Mouse (Mus musculus) stomach, postnatal 0 days (tissue): ENCODE results near the gene Steap4. TPM values are rescaled to one million over a fixed set of nuclear protein-coding genes. Genes with fewer than 3 reads are reported as not detected.

Experiments used
- ATAC-seq: fragments of 200-750 bp; cut with Nextera tagmentation; 2 replicates; pipeline ENCODE4 v1.8.0; 2017; ENCODE audit not compliant: low FRiP score, low TSS enrichment
- DNase-seq: peaks from one replicate; pipeline ENCODE4 v3.0.0-alpha.2; 2016; ENCODE audit warnings: low spot score
- H3K27ac ChIP-seq: fragments of 300-500 bp; sonication (generic); replicated peaks from 2 replicates; pipeline ENCODE4 v1.5.1; 2014; ENCODE audit warnings: mild to moderate bottlenecking, control low read depth
- H3K27me3 ChIP-seq: fragments of 300-500 bp; sonication (generic); 2 replicates; pipeline ENCODE4 v1.6.1; 2014; ENCODE audit warnings: low read length; ENCODE audit not compliant: control insufficient read depth, insufficient read depth
- H3K36me3 ChIP-seq: fragments of 300-500 bp; sonication (generic); 2 replicates; pipeline ENCODE4 v1.6.1; 2014; ENCODE audit warnings: low read length, mixed read lengths; ENCODE audit not compliant: control insufficient read depth, insufficient read depth
- H3K4me1 ChIP-seq: fragments of 300-500 bp; sonication (generic); replicated peaks from 2 replicates; pipeline ENCODE4 v1.6.1; 2014; ENCODE audit warnings: antibody characterized with exemption; ENCODE audit not compliant: control insufficient read depth, insufficient read depth
- H3K4me2 ChIP-seq: fragments of 300-500 bp; sonication (generic); replicated peaks from 2 replicates; pipeline ENCODE4 v1.6.1; 2014; ENCODE audit warnings: low read depth, mild to moderate bottlenecking, control low read depth, moderate library complexity
- H3K4me3 ChIP-seq: fragments of 300-500 bp; sonication (generic); 2 replicates; pipeline ENCODE4 v1.5.1; 2014; ENCODE audit warnings: low read depth, low read length, control low read depth
- H3K9ac ChIP-seq: fragments of 300-500 bp; sonication (generic); 2 replicates; pipeline ENCODE4 v1.6.1; 2014; ENCODE audit warnings: mild to moderate bottlenecking, low read length, control low read depth, mixed read lengths
- H3K9me3 ChIP-seq: fragments of 300-500 bp; sonication (generic); 2 replicates; pipeline ENCODE4 v1.6.1; 2016; ENCODE audit warnings: low read length; ENCODE audit not compliant: control insufficient read depth
- CTCF ChIP-seq: IDR thresholded peaks from 2 replicates; pipeline ENCODE4 v1.5.1; 2016; ENCODE audit warnings: antibody characterized with exemption, low read depth, mild to moderate bottlenecking, moderate library complexity
- EP300 ChIP-seq: optimal IDR thresholded peaks from 2 replicates; pipeline ENCODE3; 2016; ENCODE audit warnings: antibody characterized with exemption
- WGBS: fragments of 180-500 bp; shearing (Covaris S2); extraction: QIAGEN DNeasy Blood & Tissue Kit; methylation state at CpG from one replicate; pipeline ENCODE4 v1.1.7; 2014; 5-methylcytosine and 5-hydroxymethylcytosine counted together
- polyA plus RNA-seq: library from polyadenylated mRNA; unstranded; fragments of >200 nt; fragmentation: Nextera tagmentation; extraction: Ambion mirVana; gene quantifications from 2 replicates; pipeline ENCODE4 v1.2.1, GENCODE M21; 2015

Steap4 gene
- polyA plus RNA-seq = 3.6 and 3.7 TPM in 2 replicates

DNA sequence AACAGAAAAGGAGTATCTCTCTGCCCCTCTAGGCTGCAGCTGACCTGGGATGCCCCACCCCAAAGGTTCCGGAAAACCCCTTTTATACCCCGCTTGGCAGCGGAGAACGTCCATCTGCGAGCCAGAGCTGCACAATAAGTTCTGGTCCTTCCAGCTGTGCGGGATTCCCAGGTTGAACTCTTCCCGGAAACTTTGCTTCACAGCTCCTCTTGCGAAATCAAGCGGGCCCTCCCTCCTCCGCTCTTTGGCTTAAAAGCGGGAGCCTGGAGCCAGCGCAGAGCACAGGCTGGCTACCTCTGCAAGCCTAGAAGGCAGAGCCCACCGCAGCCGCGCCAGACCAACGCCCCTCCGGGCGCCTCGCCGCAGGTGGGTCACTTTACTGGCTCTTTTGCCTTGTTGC, at the start of gene Steap4:
TSS of gene Steap4 (plus strand) at position 282 of the 400 bp plus-strand sequence.
- DNase-seq = peak; percentile 69
- peak within 1 kb of the TSS; percentile 43 for H3K9ac ChIP-seq

DNA sequence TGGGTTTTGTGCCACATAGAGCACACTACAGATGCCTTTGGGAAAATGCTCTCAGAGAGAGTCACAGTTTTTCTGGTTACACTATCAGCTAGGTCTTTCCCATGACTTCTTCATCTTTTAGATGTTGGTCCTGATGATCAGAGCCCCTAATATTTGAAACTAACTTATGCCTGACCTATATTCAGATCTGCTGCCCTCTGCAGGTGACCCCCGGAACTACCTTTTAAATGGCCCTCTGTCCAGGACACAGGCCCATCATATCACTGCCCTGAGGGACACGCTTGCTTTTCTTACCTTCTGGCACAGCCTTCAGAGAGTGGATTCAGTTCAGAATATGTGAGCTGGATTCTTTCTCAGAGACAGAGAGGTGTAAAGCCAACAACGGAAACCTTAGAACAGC, 48.3 kb upstream of the Steap4 start:
- Histone ChIP-seq H3K4me3 (no peak overlapping the region), H3K9ac (no peak overlapping the region), H3K9me3 (no peaks in the 10 kb centered on the region), H3K27me3 (no peaks in the 10 kb centered on the region), H3K4me1 (no peaks in the 10 kb centered on the region), H3K4me2 (no peak overlapping the region), H3K36me3 (no peaks in the 10 kb centered on the region), H3K27ac (no peak overlapping the region)
- TF ChIP-seq CTCF (peak; percentile 48), EP300 (no peak)
- DNase-seq (no peak), ATAC-seq (no peak)
- whole genome bisulfite sequencing = 71% methylated on average over 3 of the region's 3 CpGs

More for the DNA sequence above, at the start of gene Steap4:
- TF ChIP-seq CTCF = no peak
- no peak for TF ChIP-seq EP300
- H3K9me3 ChIP-seq = no peaks in the 10 kb centered on the region
- peaks cover 4% of the 10 kb centered on the region; the same call in 1 of the 2 replicates for H3K4me1 ChIP-seq
- peak within 1 kb of the TSS; percentile 33 for H3K4me3 ChIP-seq
- H3K27ac ChIP-seq = no peak within 1 kb of the TSS
- peak within 1 kb of the TSS; percentile 58 for H3K4me2 ChIP-seq
- WGBS = 4% methylated on average over 20 of the region's 20 CpGs
- no peaks in the 10 kb centered on the region for H3K27me3 ChIP-seq
- peak; percentile 68 for ATAC-seq
- H3K36me3 ChIP-seq = no peaks in the 10 kb centered on the region

DNA sequence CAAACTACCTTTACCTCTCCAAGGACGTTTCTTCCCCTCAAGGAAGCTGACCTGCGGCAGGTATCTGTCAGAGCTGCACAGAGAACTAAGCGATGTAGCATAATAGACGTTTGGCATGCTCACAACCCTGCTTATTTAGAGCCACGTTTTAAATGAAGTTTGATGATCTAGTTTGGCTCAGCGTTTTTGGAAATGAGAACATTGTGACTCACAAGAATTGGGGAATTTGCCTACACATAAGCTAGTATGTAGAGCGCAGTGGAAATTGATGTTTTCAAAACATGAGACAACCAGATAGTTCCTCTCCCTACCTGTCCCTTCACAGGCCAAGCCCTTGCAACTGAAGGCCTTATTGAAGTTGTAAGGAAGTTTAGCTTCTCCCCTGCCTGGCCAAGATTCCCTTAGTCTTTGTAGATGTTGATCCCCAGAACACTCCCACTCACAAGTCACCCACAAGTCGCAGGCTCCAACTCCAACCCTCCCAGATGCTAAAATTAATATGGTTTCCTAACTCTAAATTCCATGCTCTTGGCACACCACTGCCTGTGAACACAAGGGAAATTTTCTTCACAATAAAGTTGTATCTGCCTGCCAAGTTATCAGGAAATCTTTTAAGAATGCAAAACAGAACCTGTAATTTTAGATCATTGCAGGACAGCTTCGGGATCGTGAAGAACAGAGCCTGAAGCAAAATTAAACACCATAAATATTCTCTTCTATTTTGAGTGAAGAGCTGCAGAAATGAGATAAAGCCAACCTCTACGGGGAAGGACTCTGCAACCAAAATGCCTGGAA, 42.6 kb upstream of the Steap4 start:
- DNase-seq = no peak
- Histone ChIP-seq H3K4me2 (no peak overlapping the region), H3K4me3 (no peak overlapping the region), H3K36me3 (no peaks in the 10 kb centered on the region), H3K4me1 (no peaks in the 10 kb centered on the region), H3K27ac (no peak overlapping the region), H3K9ac (no peak overlapping the region), H3K9me3 (no peaks in the 10 kb centered on the region), H3K27me3 (no peaks in the 10 kb centered on the region)
- ATAC-seq = no peak
- no peak for TF ChIP-seq EP300
- no peak for TF ChIP-seq CTCF
- 72% methylated on average over 11 of the region's 11 CpGs for WGBS

GRCm38 (mm10) chr5:7918296-7918579, 42.0 kb upstream of the Steap4 start:
- Histone ChIP-seq H3K27me3 (no peaks in the 10 kb centered on the region), H3K27ac (no peak overlapping the region), H3K9ac (no peak overlapping the region), H3K4me3 (no peak overlapping the region), H3K4me1 (no peaks in the 10 kb centered on the region), H3K4me2 (no peak overlapping the region), H3K36me3 (no peaks in the 10 kb centered on the region), H3K9me3 (no peaks in the 10 kb centered on the region)
- WGBS = 76% methylated on average over 5 of the region's 5 CpGs
- TF ChIP-seq CTCF (no peak), EP300 (no peak)
- ATAC-seq (no peak), DNase-seq (no peak)

GRCm38 (mm10) chr5:7919681-7920080, 40.6 kb upstream of the Steap4 start:
- TF ChIP-seq CTCF (no peak), EP300 (no peak)
- no peaks in the 10 kb centered on the region for H3K9me3 ChIP-seq
- H3K36me3 ChIP-seq = no peaks in the 10 kb centered on the region
- WGBS = 82% methylated on average over 2 of the region's 2 CpGs
- no peak for DNase-seq
- no peaks in the 10 kb centered on the region for H3K27me3 ChIP-seq
- no peak overlapping the region for H3K27ac ChIP-seq
- no peak for ATAC-seq
- H3K4me1 ChIP-seq = no peaks in the 10 kb centered on the region
- H3K4me2 ChIP-seq = no peak overlapping the region
- no peak overlapping the region for H3K4me3 ChIP-seq
- H3K9ac ChIP-seq = no peak overlapping the region

- no peak overlapping the region for H3K27ac ChIP-seq
- H3K36me3 ChIP-seq = no peaks in the 10 kb centered on the region
- no peaks in the 10 kb centered on the region for H3K4me1 ChIP-seq
- no peak overlapping the region for H3K4me3 ChIP-seq
- ATAC-seq = no peak
- no peaks in the 10 kb centered on the region for H3K9me3 ChIP-seq
- no peak overlapping the region for H3K9ac ChIP-seq
- no peak overlapping the region for H3K4me2 ChIP-seq
- 80% methylated on average over 1 of the region's 1 CpGs for WGBS
- no peaks in the 10 kb centered on the region for H3K27me3 ChIP-seq
- no peak for DNase-seq
- TF ChIP-seq EP300 (no peak), CTCF (no peak)
These were observed 37.5 kb upstream of the Steap4 start for GRCm38 (mm10) chr5:7922751-7923150.
